Mouse (Mus musculus) heart, adult 11 months (tissue): Measurements from ENCODE around the gene Wdr24.
"Not testable (repeated sequence)": the region's sequence is repeated elsewhere in the genome, so short reads cannot be mapped to it uniquely, and the experiment has no call there.

Experiments
- DNase-seq: peaks from one replicate; pipeline ENCODE4 v3.0.0; 2022

The Wdr24 gene

DNA sequence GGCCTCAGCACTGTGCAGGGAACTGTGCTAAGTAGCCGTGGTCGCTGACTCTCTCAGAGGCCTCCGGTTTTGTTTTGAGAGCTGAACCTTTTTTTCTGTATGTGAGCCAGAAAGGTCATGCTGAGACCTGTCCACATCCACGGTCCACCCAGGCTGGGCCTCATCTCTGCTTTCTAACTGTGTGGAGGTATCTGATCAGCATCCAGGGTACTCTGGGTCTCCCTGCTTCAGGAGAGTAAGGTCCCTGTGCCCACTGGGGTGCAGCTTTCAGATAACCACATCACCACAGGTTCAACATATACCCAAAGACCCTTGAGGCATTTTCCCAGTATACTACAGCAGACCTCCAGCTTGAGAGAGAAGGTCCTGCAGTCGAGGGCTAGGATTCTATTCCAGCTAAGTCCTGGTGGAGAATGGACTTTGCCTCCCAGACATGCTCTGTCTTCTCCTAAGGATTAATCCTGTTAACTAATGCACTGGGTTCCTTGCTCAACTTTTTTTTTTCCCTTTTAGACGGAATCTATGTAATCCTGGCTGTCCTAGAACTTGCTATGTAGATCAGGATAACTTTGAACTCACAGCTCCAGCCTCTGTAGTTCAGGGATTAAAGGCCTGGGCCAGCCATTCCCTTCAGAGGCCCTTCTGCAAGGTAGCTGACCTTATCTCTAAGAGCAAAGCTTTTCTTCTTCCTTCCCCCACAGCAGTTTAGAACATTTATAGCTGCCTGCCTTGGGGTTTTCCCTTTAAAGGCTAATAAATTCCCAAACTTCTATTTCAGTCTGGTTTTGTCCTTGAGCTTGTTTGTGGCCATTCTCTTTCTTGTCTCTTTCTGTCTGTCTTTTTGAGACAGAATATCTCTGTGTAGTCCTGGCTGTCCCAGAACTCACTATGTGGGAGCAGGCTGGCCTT lies 38.5 kb downstream of the Wdr24 start:
- DNase-seq: no peak

DNA sequence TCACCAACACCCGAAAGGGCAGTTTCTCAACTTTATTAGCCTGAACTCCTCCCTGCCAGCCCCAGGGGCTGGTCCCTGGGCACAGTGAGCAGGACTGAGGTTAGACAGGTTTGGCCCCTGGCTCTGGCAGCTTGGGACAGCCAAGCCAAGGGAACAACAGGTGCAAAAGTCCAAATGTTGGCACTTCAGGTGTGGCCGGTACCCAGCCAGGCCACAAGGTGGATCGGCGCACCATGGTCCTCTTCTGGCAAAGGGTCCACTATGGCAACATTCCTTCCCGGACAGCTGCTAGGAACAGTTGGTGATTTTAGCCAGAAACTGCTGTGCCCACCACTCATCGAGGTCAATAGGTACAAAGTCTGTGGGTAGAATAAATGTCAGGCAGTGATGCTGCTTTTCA lies 40.3 kb downstream of the Wdr24 start:
- no peak for DNase-seq

DNA sequence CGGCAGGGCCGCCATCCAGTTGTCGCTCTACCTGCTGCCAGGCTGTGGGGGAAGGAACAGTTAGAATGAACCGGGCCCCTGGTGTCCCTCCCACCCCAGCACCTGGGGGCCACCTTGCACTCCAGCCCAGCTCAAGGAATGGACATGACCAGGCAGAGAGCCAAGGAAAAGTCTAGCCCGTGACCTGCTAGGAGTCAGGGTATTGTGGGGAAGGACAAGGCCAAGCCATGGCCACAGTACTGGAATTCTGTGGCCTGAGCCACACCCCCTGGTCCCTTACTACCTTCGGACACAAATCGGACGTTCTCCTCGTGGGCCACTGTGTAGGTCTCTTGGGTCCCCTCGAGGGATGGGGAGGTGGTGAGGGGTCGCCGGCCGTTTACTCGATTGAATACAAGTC lies 40.9 kb downstream of the Wdr24 start:
- no peak for DNase-seq

DNA sequence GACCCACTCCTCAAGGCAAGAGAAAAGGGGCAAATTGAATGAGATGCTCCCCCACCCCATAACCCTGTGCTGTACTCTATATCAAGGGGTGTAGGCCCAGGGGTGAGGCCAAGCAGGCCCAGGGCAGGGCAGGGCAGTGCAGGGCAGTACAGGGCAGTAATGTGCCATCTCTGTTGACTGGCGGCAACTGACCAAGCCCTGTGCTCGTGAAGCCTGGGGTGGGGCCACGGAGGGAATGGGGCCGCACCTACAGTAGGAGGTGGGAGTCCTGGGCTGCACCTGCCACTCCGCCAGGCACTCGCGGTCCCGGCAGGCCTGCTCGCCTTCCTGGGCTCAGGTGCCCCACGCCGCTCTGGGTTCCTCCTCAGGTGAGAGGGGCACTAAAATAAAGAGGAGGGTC lies 41.9 kb downstream of the Wdr24 start:
- DNase-seq: no peak

DNA sequence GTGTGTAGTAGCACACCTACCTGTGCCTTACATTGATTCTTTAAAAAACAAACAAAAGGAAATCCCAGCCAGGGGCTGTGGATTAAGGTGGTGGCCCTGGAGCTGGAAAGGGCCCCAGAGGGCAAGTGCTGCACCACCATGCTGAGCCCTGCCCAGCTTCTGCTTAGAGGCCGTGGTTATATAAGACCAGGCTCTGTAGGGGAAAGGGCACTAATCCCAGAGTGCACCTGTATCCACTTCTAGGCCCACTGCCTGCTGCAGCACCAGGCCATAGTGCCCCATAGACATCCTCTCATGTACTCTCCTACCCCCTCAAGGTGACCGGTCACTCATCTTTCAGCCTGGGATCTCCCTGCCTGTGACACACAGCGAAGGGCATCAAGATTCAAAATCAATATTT lies 42.7 kb downstream of the Wdr24 start:
- DNase-seq: peak; percentile 96

DNA sequence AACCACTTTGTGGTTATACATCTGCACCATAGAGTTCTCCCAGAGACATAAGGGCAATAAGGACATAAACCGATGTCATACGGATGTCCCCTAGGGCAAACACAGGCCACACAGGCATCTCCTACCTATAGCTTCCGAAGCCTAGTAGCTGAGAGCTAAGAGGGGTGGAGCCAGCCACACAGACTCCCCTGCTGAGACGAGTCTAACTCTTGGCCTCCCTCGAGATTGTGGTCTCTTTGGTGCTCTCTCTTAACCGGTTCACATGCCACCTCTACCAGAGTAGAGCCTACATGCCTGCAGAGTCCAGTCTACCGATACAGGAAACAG lies 44.0 kb downstream of the Wdr24 start:
- DNase-seq: no peak

DNA sequence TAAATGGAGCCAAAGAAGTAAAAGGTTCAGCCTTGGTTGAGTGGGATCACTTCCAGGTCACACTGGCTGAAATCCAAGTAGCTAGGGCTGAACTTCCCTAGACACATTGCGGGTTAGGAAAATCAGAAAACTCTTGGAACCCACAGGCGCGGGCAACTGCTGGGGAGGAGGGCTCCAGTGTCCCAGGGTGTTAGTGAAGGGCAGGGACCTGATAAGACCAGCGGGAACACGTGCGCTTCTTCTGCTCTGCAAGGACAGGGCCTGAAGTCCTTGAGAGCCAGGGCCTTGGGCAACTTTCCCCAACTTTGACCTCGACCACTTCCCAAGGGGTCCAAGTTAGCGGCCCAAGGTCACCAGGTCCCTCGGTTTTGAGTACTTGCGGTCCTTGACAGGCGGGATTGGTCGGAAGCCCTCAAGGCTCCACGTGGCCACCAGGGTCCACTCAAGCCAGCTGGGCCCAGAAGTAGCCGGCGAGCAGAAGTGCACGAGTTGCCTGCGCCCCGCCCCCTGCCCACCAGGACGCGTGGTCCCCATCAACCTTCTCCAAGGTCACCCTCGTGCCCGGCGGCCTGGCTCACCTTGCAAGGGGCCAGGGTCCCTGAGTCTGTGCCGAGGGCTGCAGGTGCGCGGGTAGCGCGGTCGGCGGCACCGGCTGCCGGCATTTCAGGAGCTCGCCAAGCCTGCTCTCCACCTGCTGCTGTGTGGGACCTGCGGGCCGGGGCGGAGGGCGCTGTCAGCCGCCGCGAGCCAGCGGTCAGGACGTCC lies 44.6 kb downstream of the Wdr24 start:
- DNase-seq: peak; percentile 98

DNA sequence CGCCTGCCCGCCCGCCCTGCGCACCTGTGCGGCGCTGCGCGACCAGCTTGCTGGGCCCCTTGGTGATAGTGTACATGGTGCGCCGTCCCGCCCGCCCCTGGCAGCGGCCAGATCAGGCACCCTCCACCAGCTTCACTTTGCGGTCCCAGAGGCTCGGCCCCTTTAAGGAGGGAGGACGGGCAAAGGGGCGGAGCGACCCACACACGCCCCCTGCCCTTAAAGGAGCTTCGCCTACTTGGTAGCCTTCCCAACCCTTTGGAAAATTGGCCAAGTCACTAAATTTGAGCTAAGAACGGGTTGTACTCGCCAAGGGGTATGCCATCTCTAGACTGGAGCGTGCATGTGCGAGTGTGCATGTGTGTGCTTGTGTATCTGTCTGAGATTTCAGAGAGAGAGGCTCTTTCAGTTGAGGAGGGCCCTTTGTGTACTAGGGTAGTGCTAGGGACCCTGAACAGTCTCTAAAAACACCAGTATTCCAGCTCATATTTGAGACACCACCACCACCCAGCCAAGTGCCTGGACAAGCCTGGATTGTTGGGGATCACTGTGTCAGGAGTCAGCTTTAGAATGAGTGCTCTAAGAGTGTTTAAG lies 45.3 kb downstream of the Wdr24 start, which contains the start of gene Mcrip2:
TSS of gene Mcrip2 (minus strand) at position 164 of the 591 bp plus-strand sequence.
- DNase-seq: peak; percentile 99

DNA sequence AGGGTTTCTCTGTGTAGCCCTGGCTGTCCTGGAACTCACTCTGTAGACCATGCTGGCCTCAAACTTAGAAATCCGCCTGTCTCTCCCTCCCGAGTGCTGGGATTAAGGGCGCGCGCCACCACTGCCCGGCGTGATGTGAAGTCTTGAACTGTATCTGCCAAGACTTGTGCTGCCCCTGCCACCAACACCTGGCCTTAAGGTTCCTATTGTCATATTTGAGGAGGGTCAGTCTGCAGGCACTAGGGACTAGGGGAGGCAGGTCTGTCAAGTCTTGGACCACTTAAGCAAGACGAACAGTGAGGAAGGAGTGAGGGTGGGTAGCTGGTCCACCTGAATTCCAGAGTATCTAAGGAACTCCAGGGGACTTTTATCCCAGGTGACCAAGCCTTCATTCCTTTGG lies 46.1 kb downstream of the Wdr24 start:
- DNase-seq: no peak

DNA sequence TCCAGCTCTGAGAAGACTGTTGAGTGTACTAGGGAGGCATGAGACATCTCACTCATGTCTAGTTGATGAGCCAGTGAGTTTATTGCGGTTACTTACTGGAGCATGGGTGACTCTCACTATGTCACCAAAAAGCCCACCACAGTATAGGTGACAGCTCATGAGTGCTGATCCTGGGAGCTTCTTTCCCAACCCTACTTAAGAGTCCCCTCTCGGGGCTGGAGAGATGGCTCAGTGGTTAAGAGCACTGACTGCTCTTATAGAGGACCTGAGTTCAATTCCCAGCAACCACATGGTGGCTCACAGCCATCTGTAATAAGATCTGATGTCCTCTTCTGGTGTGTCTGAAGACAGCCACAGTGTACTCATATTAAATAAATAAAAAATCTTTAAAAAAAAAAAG lies 46.5 kb downstream of the Wdr24 start:
- DNase-seq: peak; percentile 87

DNA sequence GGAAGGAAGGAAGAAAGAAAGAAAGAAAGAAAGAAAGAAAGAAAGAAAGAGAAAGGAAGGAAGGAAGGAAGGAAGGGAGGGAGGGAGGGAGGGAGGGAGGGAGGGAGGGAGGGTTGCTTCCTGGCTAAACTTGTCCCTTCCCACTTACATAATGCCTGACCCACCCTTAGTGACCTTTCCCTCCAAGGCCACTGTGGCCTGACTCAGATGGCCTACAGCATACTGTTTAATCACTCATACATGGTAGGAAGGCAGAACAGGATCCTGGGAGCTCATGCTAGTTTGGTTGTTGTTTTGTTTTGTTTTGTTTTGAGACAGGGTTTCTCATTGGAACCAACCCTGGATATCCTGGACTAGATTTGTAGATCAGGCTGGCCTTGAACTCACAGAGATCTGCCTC lies 48.1 kb downstream of the Wdr24 start:
- DNase-seq: not testable (repeated sequence)

DNA sequence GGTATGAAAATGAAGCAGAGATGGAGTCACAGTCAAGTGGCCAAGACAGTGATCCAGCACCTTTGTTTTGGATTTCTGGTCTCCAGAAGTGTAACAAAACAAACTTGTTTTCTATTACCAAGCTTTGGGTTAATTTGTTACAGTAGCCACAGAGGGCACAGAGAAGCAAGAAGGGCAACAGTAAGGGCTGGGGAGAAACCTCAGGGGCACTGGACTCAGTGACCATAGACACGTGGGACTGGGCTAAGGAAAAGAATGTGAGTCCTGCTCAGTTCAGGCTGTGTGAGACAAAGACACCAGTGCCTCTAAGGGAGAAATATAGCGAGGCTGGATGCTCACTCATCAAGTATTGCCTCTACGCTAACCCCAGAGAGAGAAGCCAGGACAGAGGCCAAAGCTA lies 49.2 kb downstream of the Wdr24 start:
- no peak for DNase-seq

DNA sequence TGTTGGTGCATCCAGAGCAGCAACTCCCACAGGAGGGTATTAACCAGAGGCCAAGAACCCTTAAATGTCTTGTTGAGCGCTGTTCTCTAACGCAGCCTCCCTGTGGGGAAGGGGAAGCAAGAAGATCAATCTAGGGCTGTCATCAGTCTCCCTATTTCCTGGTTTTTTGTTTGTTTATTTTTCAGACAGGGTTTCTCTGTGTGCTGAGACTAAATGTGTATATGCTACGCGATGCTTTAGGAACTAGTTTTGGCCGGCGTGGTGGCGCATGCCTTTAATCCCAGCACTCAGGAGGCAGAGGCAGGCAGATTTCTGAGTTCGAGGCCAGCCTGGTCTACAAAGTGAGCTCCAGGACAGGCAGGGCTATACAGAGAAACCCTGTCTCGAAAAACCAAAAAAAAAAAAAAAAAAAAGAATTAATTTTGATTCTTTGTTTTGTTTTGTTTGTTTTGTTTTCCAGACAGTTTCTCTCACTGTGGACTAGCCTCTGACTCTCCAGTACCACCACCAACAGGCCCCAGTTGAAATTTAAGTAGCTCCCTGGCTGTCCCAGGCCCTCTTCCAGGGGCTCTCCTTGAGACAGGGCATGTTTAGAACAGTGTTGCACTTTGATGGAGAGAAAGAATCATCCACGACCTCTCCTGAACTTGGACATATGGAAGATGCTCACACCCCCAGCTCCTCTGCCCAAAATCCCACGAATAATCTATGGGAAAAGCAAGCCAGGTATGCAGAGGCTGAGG lies 50.1 kb downstream of the Wdr24 start:
- peak; percentile 92 for DNase-seq

DNA sequence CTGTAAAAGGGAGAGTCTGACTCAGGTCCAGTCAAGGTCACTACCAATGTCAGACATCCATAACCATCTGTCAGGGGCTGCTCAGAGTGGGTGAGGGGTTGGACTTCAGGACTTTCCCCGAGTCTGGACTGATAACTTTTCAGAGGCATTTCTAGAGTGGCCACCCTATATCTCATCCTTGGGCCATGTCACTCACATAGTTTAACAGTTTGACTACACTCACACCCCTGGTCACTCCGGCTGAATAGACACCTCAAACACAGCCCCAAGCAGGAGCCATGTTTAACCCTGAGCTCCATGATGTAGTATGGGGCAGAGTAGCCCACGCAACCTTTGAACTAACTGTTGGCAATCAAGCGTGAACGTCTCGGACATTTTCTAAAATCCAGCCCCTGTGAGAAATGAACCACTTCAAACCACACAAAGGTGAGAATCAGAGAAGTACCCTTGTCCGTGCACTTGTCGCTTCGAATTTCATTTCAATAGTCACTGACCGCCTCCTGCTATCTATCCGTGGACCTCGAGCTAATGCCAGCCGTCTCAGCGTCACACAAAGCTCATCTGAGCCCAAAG lies 50.8 kb downstream of the Wdr24 start:
- no peak for DNase-seq

DNA sequence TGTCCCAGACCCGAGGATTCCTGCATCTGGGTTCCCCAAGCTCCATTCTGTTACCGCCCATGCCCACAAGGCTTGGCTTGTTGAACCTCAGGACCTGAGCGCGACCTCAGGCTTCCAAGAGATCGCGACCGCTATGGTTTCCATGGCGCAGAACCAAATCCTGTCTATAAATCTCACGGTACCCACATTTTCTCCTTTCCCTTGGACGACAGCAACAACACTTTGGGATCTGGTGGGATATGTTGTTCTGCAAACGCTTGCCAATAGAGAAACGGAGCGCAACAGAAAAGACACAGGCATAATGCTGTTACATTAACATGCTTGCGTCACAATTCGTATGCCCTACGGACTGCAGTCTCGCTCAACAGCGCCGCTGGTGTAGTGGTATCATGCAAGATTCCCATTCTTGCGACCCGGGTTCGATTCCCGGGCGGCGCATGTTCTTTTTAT lies 51.3 kb downstream of the Wdr24 start, which contains the start of gene Mettl26:
TSS of gene Mettl26 (plus strand) at position 354 of the 450 bp plus-strand sequence.
- DNase-seq: peak; percentile 98

DNA sequence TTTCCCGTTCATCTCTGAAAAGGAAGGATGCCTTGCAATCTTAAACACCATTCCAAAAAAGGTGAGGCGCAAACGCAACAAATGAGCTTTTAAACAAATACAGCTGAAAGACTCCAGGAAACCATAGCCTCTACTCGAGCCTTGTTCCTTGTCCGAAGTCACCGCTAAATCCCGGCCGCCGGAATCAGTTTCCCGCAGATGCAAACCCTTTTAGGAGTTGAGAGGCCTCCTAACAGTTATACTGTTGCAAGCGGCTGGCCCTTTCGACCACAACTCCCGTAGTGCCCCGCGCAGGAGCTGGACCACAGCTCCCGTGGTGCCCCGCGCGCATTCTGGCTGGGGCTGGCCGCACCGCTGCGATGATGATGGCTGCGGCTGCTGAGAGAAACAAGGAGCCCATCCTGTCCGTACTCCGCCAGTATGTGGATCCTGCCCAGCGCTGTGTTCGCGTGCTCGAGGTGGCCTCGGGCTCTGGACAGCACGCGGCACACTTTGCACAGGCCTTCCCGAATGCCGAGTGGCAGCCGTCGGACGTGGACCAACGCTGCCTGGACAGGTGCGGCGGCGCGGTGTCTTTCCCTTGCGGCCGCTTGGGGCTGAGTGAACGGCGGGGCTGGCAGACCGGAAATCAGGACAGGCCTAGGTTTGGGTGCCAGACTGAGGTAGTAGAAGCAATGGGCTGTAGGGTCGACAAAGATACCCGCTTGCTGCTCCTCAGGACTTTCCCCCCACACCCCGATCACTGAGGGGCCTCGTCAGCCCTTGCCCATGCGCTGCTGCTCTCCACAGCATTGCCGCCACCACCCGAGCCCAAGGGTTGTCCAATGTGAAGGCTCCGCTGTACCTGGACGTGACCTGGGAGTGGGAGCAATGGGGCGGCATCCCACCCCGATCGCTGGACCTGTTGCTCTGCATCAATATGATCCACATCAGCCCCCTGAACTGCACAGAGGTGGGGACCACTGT lies 52.0 kb downstream of the Wdr24 start:
- DNase-seq: peak; percentile 99

DNA sequence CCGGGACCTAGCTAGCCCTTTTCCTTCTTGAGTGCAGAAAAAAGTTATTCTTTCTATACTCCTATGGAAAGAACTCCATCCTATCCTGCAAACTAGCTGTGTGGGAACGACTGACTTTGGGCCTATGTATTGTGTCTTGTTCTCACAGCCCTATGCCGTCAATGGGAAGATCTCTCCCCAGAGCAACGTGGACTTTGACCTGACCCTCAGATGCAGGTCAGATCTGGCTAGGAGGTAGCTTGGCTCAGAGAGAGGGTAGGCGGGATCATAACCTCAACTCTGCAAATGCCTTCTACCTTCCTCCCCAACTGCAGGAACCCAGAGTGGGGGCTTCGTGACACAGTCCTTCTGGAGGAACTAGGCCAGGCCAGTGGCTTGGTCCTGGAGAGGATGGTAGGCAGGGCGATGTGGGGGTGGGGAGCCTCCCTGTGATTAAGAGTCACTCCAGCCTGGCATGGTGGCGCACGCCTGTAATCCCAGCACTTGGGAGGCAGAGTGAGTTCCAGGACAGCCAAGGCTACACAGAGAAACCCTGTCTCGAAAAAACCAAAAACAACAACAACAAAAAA lies 53.0 kb downstream of the Wdr24 start:
- peak; percentile 94 for DNase-seq

DNA sequence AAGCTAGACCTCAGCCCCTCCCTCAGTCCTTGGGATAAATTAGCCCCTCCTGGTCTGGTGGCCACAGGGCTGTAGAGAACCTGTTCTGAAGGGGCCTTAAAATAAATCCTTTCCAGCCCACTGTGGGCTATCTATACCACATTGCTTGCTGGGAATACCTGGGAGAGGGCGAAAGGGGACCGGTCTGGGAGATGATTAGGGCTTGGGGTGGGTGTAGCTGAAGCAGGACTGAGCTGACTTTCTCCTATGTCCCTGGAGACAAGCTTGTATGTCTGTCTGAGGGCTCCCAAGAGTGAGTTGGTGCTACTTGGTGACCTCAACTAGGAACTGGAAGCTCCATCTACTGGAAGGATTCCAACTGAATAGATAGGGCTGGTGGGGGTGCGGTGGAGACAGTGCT lies 53.6 kb downstream of the Wdr24 start:
- peak; percentile 91 for DNase-seq

DNA sequence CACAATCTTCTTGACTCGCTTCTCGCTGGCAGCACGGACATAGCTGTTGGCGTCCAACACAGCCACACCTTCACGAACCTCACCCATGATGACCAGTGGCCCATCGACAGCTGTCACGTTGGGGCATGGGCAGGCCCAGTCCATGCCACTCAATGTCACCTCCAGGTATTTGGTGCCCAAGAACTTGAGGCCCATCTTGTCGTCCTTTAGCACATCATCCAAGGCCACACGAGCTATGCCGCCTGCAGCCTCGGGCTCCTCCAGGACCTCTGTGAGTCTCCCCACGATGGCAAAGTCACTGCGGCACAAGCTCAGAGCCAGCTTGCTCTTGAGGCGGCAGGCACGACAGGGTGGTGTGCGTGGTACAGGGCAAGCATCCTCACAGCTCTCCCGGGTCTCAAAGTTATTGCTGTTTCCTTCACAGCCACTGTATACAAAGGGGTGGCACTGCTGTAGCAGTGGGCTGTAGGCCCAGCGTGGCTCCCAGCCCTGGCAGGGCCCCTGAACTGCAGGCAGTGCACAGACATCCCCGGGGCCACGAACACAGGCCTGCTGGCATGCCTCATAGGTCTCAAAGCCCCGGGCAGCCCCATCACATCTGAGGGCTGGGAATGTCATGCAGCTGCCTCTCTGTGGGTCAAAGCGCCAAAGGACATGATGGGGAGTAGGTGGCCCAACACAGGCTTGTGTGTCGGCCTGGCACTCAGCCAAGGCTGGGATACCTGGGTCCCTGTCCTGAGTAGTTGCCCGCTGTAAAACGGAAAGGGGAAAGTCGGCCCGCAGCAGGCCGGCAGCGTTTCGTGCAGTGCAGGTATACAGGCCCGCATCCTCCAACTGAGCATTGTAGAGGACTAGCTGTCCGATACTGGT lies 54.5 kb downstream of the Wdr24 start:
- DNase-seq: peak; percentile 93
